9 mouse cellular contexts compared by ENCODE assay signal in genomic region chr12:37880042-37881017, GRCm38 (mm10).
DNase-seq lines count a peak whose midpoint lies in the region; ATAC-seq and TF ChIP-seq lines count a peak whose summit lies in the region.
"Had no signal": no experiment of that assay in that cellular context is flagged by ENCODE, and none has a peak within 500 bp of the region (broad histone marks: within the 10 kb centered on the region; RNA-seq: fewer than 3 reads in every experiment).

No protein-coding gene starts in this region.

- intact Hi-C loops in heart, postnatal 10 days (cut with DNase I), result no loop called here

- ATAC-seq in forebrain, embryonic 11.5 days (replicated peaks; ENCODE audit: low FRiP score), result peak; percentile 80
- ATAC-seq in stomach, embryonic 16.5 days (ENCODE audit: insufficient read depth, low FRiP score), result no peak

- no peaks in the 10 kb centered on the region for H3K27me3 ChIP-seq in forebrain, embryonic 11.5 days (ENCODE audit: control insufficient read depth, insufficient read depth, low read length)
- no peaks in the 10 kb centered on the region for H3K27me3 ChIP-seq in stomach, embryonic 16.5 days (ENCODE audit: control insufficient read depth, insufficient read depth, low read length)

- H3K4me2 ChIP-seq in forebrain, embryonic 11.5 days (ENCODE audit: low read depth, low read length, severe bottlenecking), result peak overlapping the region; percentile 78
- peak overlapping the region; percentile 81 for H3K4me2 ChIP-seq in stomach, embryonic 16.5 days (ENCODE audit: low read depth, low read length)

- H3K4me3 ChIP-seq in lung, adult 2 months (replicated peaks; ENCODE audit: extremely low read depth, low read depth, low read length), result peak overlapping the region; percentile 36
- H3K4me3 ChIP-seq in forebrain, embryonic 11.5 days (ENCODE audit: low read depth, low read length), result peak overlapping the region; percentile 40
- peak overlapping the region; percentile 49 for H3K4me3 ChIP-seq in stomach, embryonic 16.5 days (replicated peaks; ENCODE audit: low read length)

- TF ChIP-seq CTCF in lung, adult 2 months (IDR thresholded peaks at IDR 0.05; ENCODE audit: insufficient read depth, low read length), result no peak

- WGBS in lung, adult 2 months, result 3% methylated on average over 26 of the region's 26 CpGs
- WGBS in forebrain, embryonic 11.5 days, result under 1% methylated on average over 26 of the region's 26 CpGs
- WGBS in stomach, embryonic 16.5 days, result 2% methylated on average over 23 of the region's 26 CpGs

- H3K27ac ChIP-seq in forebrain, embryonic 11.5 days (ENCODE audit: low read depth, low read length), result no peak overlapping the region
- no peak overlapping the region for H3K27ac ChIP-seq in stomach, embryonic 16.5 days (ENCODE audit: low read length)
- H3K27ac ChIP-seq: macrophage had no signal

- 0 out of 2 replicates have a peak, but pooled peaks cover 2% of the 10 kb centered on the region for H3K4me1 ChIP-seq in lung, adult 2 months (ENCODE audit: control insufficient read depth, insufficient read depth, low read length)
- no peaks in the 10 kb centered on the region; the same call in 1 of the 2 replicates for H3K4me1 ChIP-seq in forebrain, embryonic 11.5 days (replicated peaks; ENCODE audit: control insufficient read depth, insufficient read depth, low read length)
- H3K4me1 ChIP-seq in stomach, embryonic 16.5 days (ENCODE audit: control insufficient read depth, insufficient read depth, low read length), result peaks cover 13% of the 10 kb centered on the region

- H3K9ac ChIP-seq in forebrain, embryonic 11.5 days (ENCODE audit: low read length), result peak overlapping the region; percentile 51
- H3K9ac ChIP-seq in stomach, embryonic 16.5 days (ENCODE audit: low read length), result peak overlapping the region; percentile 55; the same call in 1 of the 2 replicates

- no peaks in the 10 kb centered on the region for H3K36me3 ChIP-seq in forebrain, embryonic 11.5 days (ENCODE audit: control insufficient read depth, insufficient read depth, low read length)
- no peaks in the 10 kb centered on the region for H3K36me3 ChIP-seq in stomach, embryonic 16.5 days (ENCODE audit: control insufficient read depth, insufficient read depth, low read length)

- no peak for TF ChIP-seq POLR2A in lung, adult 2 months (IDR thresholded peaks at IDR 0.05; ENCODE audit: borderline replicate concordance, extremely low read depth, low read depth, low read length)

- no peaks in the 10 kb centered on the region for H3K9me3 ChIP-seq in forebrain, embryonic 11.5 days (ENCODE audit: control insufficient read depth, low read length)
- H3K9me3 ChIP-seq in stomach, embryonic 16.5 days (replicated peaks; ENCODE audit: control insufficient read depth, low read length), result no peaks in the 10 kb centered on the region

- no peak for DNase-seq in lung, adult 2 months
- no peak for DNase-seq in lung, postnatal 25 days (ENCODE audit: low spot score)
- peak; percentile 65 for DNase-seq in forebrain, embryonic 11.5 days (ENCODE audit: low spot score)
- DNase-seq in heart, postnatal 10 days, result peak; percentile 9 to 25
- DNase-seq in left cerebral cortex, adult 18-20 months (ENCODE audit: low spot score in 2 of 2), result peak; percentile 73 to 83
- peak; percentile 37 for DNase-seq in mesoderm, embryonic 11.5 days (ENCODE audit: low read depth, low spot score)
- DNase-seq in spleen, adult 18-20 months, result no peak

Comparison
In these comparisons a context has a peak if more than half of its experiments do, and no peak if none do; other contexts are left out.
1. DNase-seq: peak in forebrain, embryonic 11.5 days (single experiment), heart, postnatal 10 days (2 of 2), left cerebral cortex, adult 18-20 months (2 of 2) and mesoderm, embryonic 11.5 days (single experiment); none in lung, adult 2 months (single experiment), lung, postnatal 25 days (single experiment) and spleen, adult 18-20 months (0 of 2).
2. Peak in every context shown above with its lines, with median percentiles within 50 percentile points of each other: H3K4me3 ChIP-seq.